Mouse (Mus musculus) embryonic facial prominence, embryonic 11.5 days (tissue): ENCODE data around the gene Cmtr1. TPM values are rescaled to one million over a fixed set of nuclear protein-coding genes. Genes with fewer than 3 reads are reported as not detected.
A peak's percentile ranks its signal among the peaks of the same experiment; 100 is the strongest.

ENCODE experiments used
- ATAC-seq: fragments of 200-750 bp; cut with Nextera tagmentation; replicated peaks from 2 replicates; pipeline ENCODE4 v1.8.0; 2017; ENCODE audit warnings: low read depth; ENCODE audit not compliant: insufficient number of reproducible peaks, low FRiP score, low TSS enrichment
- DNase-seq: peaks from one replicate; pipeline ENCODE4 v3.0.0-alpha.2; 2015; ENCODE audit warnings: low spot score
- H3K27ac ChIP-seq: fragments of 300-500 bp; sonication (generic); replicated peaks from 2 replicates; pipeline ENCODE4 v1.5.1; 2014; ENCODE audit warnings: mild to moderate bottlenecking, low read depth, low read length, control low read depth
- H3K27me3 ChIP-seq: fragments of 300-500 bp; sonication (generic); 2 replicates; pipeline ENCODE4 v1.6.1; 2014; ENCODE audit warnings: mild to moderate bottlenecking, low read length, moderate library complexity, mixed read lengths; ENCODE audit not compliant: control insufficient read depth, insufficient read depth
- H3K36me3 ChIP-seq: fragments of 300-500 bp; sonication (generic); replicated peaks from 2 replicates; pipeline ENCODE4 v1.6.1; 2014; ENCODE audit warnings: low read depth, mild to moderate bottlenecking, low read length, moderate library complexity, mixed read lengths; ENCODE audit not compliant: control insufficient read depth, insufficient read depth
- H3K4me1 ChIP-seq: fragments of 300-500 bp; sonication (generic); 2 replicates; pipeline ENCODE4 v1.6.1; 2014; ENCODE audit warnings: low read length, mixed read lengths; ENCODE audit not compliant: control insufficient read depth, insufficient read depth
- H3K4me2 ChIP-seq: fragments of 300-500 bp; sonication (generic); 2 replicates; pipeline ENCODE4 v1.6.1; 2014; ENCODE audit warnings: low read depth, mild to moderate bottlenecking, control low read depth, low read length, moderate library complexity
- H3K4me3 ChIP-seq: fragments of 300-500 bp; sonication (generic); 2 replicates; pipeline ENCODE4 v1.5.1; 2014; ENCODE audit warnings: low read depth, low read length, control low read depth
- H3K9ac ChIP-seq: fragments of 300-500 bp; sonication (generic); replicated peaks from 2 replicates; pipeline ENCODE4 v1.6.1; 2014; ENCODE audit warnings: mild to moderate bottlenecking, control low read depth, low read length
- H3K9me3 ChIP-seq: fragments of 300-500 bp; sonication (generic); replicated peaks from 2 replicates; pipeline ENCODE4 v1.6.1; 2016; ENCODE audit warnings: mild to moderate bottlenecking, low read length, inconsistent platforms, mixed read lengths; ENCODE audit not compliant: control insufficient read depth
- WGBS: fragments of 180-500 bp; shearing (Covaris S2); extraction: QIAGEN DNeasy Blood & Tissue Kit; methylation state at CpG from one replicate; pipeline ENCODE4 v1.1.7; 2014; 5-methylcytosine and 5-hydroxymethylcytosine counted together
- polyA plus RNA-seq: library from polyadenylated mRNA; unstranded; fragments of >200 nt; fragmentation: Nextera tagmentation; extraction: Ambion mirVana; gene quantifications from 2 replicates; pipeline ENCODE4 v1.2.1, GENCODE M21; 2014

Cmtr1 gene
- polyA plus RNA-seq, 1 experiment from 2014 or later, result 120 TPM

- no peak overlapping the region for H3K9ac ChIP-seq
- H3K27ac ChIP-seq, result no peak overlapping the region
- ATAC-seq, result no peak
These were observed 71.0 kb downstream of the Cmtr1 start for GRCm38 (mm10) chr17:29731266-29731952.

GRCm38 (mm10) chr17:29731953-29732325, 71.5 kb downstream of the Cmtr1 start:
- ATAC-seq (no peak), DNase-seq (no peak)
- Histone ChIP-seq H3K9ac (no peak overlapping the region), H3K36me3 (no peaks in the 10 kb centered on the region), H3K9me3 (no peaks in the 10 kb centered on the region), H3K27me3 (no peaks in the 10 kb centered on the region), H3K4me3 (no peak overlapping the region), H3K4me2 (no peak overlapping the region), H3K4me1 (peaks cover 3% of the 10 kb centered on the region), H3K27ac (no peak overlapping the region)
- 66% methylated on average over 6 of the region's 6 CpGs for WGBS

More at GRCm38 (mm10) chr17:29731266-29731952, 71.0 kb downstream of the Cmtr1 start:
- Histone ChIP-seq H3K27me3 (no peaks in the 10 kb centered on the region), H3K4me1 (peaks cover 3% of the 10 kb centered on the region), H3K4me2 (no peak overlapping the region), H3K4me3 (no peak overlapping the region), H3K9me3 (no peaks in the 10 kb centered on the region), H3K36me3 (no peaks in the 10 kb centered on the region)
- DNase-seq, result no peak
- 45% methylated on average over 12 of the region's 12 CpGs for WGBS

- ATAC-seq (no peak), DNase-seq (no peak)
- Histone ChIP-seq H3K4me3 (no peak overlapping the region), H3K27ac (no peak overlapping the region), H3K36me3 (no peaks in the 10 kb centered on the region), H3K4me2 (no peak overlapping the region), H3K9me3 (no peaks in the 10 kb centered on the region), H3K9ac (no peak overlapping the region), H3K4me1 (peaks cover 3% of the 10 kb centered on the region), H3K27me3 (no peaks in the 10 kb centered on the region)
- 83% methylated on average over 2 of the region's 2 CpGs for WGBS
These were observed 72.1 kb downstream of the Cmtr1 start for GRCm38 (mm10) chr17:29732522-29732921.

GRCm38 (mm10) chr17:29736448-29737014, 76.1 kb downstream of the Cmtr1 start:
- DNase-seq (peak; percentile 24), ATAC-seq (peak; percentile 41; the same call in 1 of the 2 replicates)
- Histone ChIP-seq H3K36me3 (no peaks in the 10 kb centered on the region), H3K27ac (0 out of 2 replicates have a peak overlapping the region, but pooled peaks have one; percentile 28), H3K27me3 (no peaks in the 10 kb centered on the region), H3K9me3 (no peaks in the 10 kb centered on the region), H3K9ac (no peak overlapping the region), H3K4me1 (no peaks in the 10 kb centered on the region; the same call in 1 of the 2 replicates), H3K4me3 (no peak overlapping the region), H3K4me2 (no peak overlapping the region)
- WGBS, result 41% methylated on average over 15 of the region's 15 CpGs

GRCm38 (mm10) chr17:29737849-29738804, 77.7 kb downstream of the Cmtr1 start:
- no peak overlapping the region for H3K4me2 ChIP-seq
- DNase-seq (no peak), ATAC-seq (no peak)
- no peaks in the 10 kb centered on the region for H3K36me3 ChIP-seq
- 69% methylated on average over 22 of the region's 22 CpGs for whole genome bisulfite sequencing
- H3K4me1 ChIP-seq, result no peaks in the 10 kb centered on the region; the same call in 1 of the 2 replicates
- H3K9me3 ChIP-seq, result no peaks in the 10 kb centered on the region
- H3K27me3 ChIP-seq, result no peaks in the 10 kb centered on the region
- no peak overlapping the region for H3K9ac ChIP-seq
- no peak overlapping the region for H3K27ac ChIP-seq
- no peak overlapping the region for H3K4me3 ChIP-seq

GRCm38 (mm10) chr17:29747466-29747865, 87.1 kb downstream of the Cmtr1 start:
- H3K9ac ChIP-seq, result no peak overlapping the region
- H3K4me2 ChIP-seq, result no peak overlapping the region
- peaks cover 4% of the 10 kb centered on the region; the same call in 1 of the 2 replicates for H3K4me1 ChIP-seq
- H3K36me3 ChIP-seq, result no peaks in the 10 kb centered on the region
- H3K4me3 ChIP-seq, result no peak overlapping the region
- WGBS, result 46% methylated on average over 6 of the region's 6 CpGs
- H3K27ac ChIP-seq, result no peak overlapping the region
- H3K27me3 ChIP-seq, result no peaks in the 10 kb centered on the region
- ATAC-seq (no peak), DNase-seq (no peak)
- H3K9me3 ChIP-seq, result no peaks in the 10 kb centered on the region

GRCm38 (mm10) chr17:29754510-29754909, 94.1 kb downstream of the Cmtr1 start:
- 0 out of 2 replicates have a peak overlapping the region, but pooled peaks have one; percentile 25 for H3K9ac ChIP-seq
- ATAC-seq (no peak), DNase-seq (no peak)
- H3K27me3 ChIP-seq, result no peaks in the 10 kb centered on the region
- H3K36me3 ChIP-seq, result no peaks in the 10 kb centered on the region
- H3K27ac ChIP-seq, result no peak overlapping the region
- 0 out of 2 replicates have a peak, but pooled peaks cover 2% of the 10 kb centered on the region for H3K4me1 ChIP-seq
- no peak overlapping the region for H3K4me2 ChIP-seq
- WGBS, result 48% methylated on average over 4 of the region's 4 CpGs
- no peaks in the 10 kb centered on the region for H3K9me3 ChIP-seq
- no peak overlapping the region for H3K4me3 ChIP-seq
